Mouse (Mus musculus) ES-Bruce4 (cell line): ENCODE data around the gene Galp. TPM values are rescaled to one million over a fixed set of nuclear protein-coding genes. Genes with fewer than 3 reads are reported as not detected.

Source experiments
- H3K27ac ChIP-seq: 2 replicates; pipeline ENCODE4 v1.5.1; 2012; ENCODE audit warnings: low read length, inconsistent platforms; ENCODE audit not compliant: insufficient read depth
- H3K27me3 ChIP-seq: 2 replicates; pipeline ENCODE4 v1.6.1; 2012; ENCODE audit warnings: mild to moderate bottlenecking, low read length, inconsistent platforms; ENCODE audit not compliant: control insufficient read depth, poor library complexity, insufficient read depth, severe bottlenecking
- H3K36me3 ChIP-seq: 2 replicates; pipeline ENCODE4 v1.6.1; 2012; ENCODE audit warnings: inconsistent platforms, mild to moderate bottlenecking, low read length, moderate library complexity; ENCODE audit not compliant: control insufficient read depth, poor library complexity, insufficient read depth, severe bottlenecking
- H3K4me1 ChIP-seq: one replicate; pipeline ENCODE4 v1.8.1; 2011; ENCODE audit warnings: low read length; ENCODE audit not compliant: control insufficient read depth, insufficient read depth
- H3K4me3 ChIP-seq: 2 replicates; pipeline ENCODE4 v1.5.1; 2011; ENCODE audit warnings: low read depth, mild to moderate bottlenecking, low read length
- H3K9ac ChIP-seq: 2 replicates; pipeline ENCODE4 v1.6.1; 2012; ENCODE audit warnings: low read depth, mild to moderate bottlenecking, inconsistent platforms; ENCODE audit not compliant: poor library complexity, severe bottlenecking
- H3K9me3 ChIP-seq: replicated peaks from 2 replicates; pipeline ENCODE4 v1.6.1; 2012; ENCODE audit warnings: mild to moderate bottlenecking, low read length, inconsistent platforms; ENCODE audit not compliant: control insufficient read depth, poor library complexity, insufficient read depth, severe bottlenecking
- CTCF ChIP-seq: IDR thresholded peaks from one replicate; pipeline ENCODE4 v1.8.1; 2011; ENCODE audit warnings: low read depth, low read length
- EP300 ChIP-seq: IDR thresholded peaks from 2 replicates; pipeline ENCODE4 v1.6.1; 2011; ENCODE audit warnings: low read depth, low read length; ENCODE audit not compliant: insufficient read depth
- POLR2A ChIP-seq: IDR thresholded peaks from one replicate; pipeline ENCODE4 v1.8.1; 2011; ENCODE audit warnings: low read length; ENCODE audit not compliant: insufficient read depth
- polyA plus RNA-seq: library from polyadenylated mRNA; stranded (reverse); fragments of >200 nt; gene quantifications from 2 replicates; pipeline ENCODE4 v1.2.4, GENCODE M21; 2011; ENCODE audit warnings: low read depth; ENCODE audit not compliant: missing spikeins, insufficient read depth, insufficient read length

Gene Galp
- polyA plus RNA-seq, 1 experiment = not detected

DNA sequence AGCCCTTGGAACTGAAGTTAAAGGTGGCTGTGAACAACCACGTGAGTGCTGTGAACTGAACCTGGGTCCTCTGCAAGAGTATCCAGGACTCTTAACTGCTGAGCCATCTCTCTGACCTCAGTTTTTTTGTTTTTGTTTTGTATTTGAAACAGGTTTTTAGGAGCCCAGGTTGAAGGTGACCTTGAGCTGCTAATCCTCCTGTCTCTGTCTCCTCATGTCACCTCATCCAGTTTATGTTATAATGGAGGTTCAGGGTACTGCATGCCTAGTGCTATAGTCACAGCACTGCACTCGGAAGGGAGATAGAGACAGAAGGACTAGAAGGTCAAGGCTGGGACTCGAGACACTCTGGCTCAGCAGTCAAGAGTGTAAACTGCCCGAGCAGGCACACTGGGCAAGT lies 34.7 kb upstream of the Galp start:
- Histone ChIP-seq H3K27me3 (no peaks in the 10 kb centered on the region), H3K36me3 (no peaks in the 10 kb centered on the region), H3K4me1 (no peaks in the 10 kb centered on the region), H3K9ac (no peak overlapping the region), H3K9me3 (no peaks in the 10 kb centered on the region), H3K27ac (no peak overlapping the region), H3K4me3 (no peak overlapping the region)
- TF ChIP-seq CTCF = no peak
- TF ChIP-seq POLR2A = no peak
- TF ChIP-seq EP300 = no peak

DNA sequence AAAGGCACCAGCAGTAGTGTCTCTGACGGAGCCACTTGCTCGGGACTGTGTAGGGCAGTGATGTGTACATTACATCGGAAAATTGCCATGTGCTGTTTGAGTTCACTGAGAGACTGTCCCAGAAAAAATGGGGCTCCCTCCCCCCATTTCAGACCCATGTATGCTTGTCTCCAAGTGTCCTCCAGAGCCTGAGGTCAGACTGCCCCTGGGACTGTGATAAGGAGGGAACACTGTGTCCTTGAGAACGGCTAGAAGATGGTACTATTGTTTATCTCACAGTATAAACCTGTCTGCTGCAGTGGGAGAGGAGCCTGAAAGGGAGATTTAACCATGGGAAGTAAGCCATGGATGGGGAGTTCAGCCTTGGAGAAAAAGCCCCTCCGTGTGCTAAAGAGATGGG lies 32.2 kb upstream of the Galp start:
- H3K9ac ChIP-seq = no peak overlapping the region
- TF ChIP-seq CTCF (no peak), POLR2A (no peak), EP300 (no peak)
- no peaks in the 10 kb centered on the region for H3K4me1 ChIP-seq
- no peaks in the 10 kb centered on the region for H3K36me3 ChIP-seq
- H3K27ac ChIP-seq = no peak overlapping the region
- no peaks in the 10 kb centered on the region for H3K9me3 ChIP-seq
- H3K27me3 ChIP-seq = no peaks in the 10 kb centered on the region
- H3K4me3 ChIP-seq = no peak overlapping the region

DNA sequence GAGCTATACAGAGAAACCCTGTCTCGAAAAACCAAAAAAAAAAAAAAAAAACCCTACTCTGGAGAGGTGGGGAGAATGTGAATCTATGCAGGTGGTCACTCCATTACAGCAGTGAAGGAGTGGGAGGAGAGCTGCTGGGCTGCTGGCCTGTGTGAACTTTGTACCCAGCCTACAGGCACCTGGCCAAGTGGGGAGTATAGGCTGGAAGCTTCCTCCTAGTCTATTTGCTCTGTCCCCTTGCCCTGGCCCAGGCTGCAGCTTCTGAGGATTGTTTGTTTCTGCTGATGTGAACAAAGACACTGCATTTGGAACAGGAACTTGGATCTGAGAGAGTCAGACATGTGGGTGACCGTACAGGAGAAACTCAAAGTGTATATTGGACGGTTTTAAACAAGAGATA lies 27.5 kb upstream of the Galp start:
- TF ChIP-seq POLR2A (no peak), CTCF (no peak)
- no peaks in the 10 kb centered on the region for H3K9me3 ChIP-seq
- H3K4me3 ChIP-seq = no peak overlapping the region
- no peak overlapping the region for H3K9ac ChIP-seq
- H3K27ac ChIP-seq = no peak overlapping the region
- H3K27me3 ChIP-seq = no peaks in the 10 kb centered on the region
- H3K36me3 ChIP-seq = no peaks in the 10 kb centered on the region
- no peaks in the 10 kb centered on the region for H3K4me1 ChIP-seq

DNA sequence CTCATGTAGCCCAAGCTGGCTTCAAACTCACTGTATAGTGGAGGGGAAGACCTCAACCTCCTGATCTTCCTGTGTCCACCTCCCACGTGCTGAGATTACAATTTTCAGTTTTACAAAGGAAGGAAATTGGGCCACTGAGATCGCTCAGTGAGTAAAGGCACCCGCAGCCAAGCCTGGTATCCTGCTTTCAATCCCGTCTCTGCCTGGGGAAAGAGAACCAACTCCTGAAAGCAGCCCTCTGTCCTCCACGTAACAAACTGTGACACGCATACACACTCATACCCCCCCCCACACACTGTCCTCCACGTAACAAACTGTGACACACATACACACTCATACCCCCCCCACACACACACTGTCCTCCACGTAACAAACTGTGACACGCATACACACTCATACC lies 26.5 kb upstream of the Galp start:
- no peaks in the 10 kb centered on the region for H3K9me3 ChIP-seq
- H3K27me3 ChIP-seq = no peaks in the 10 kb centered on the region
- TF ChIP-seq EP300 (no peak), CTCF (no peak), POLR2A (no peak)
- no peak overlapping the region for H3K27ac ChIP-seq
- peak overlapping the region; percentile 13; the same call in 1 of the 2 replicates for H3K9ac ChIP-seq
- H3K4me3 ChIP-seq = no peak overlapping the region
- H3K36me3 ChIP-seq = peaks cover 3% of the 10 kb centered on the region
- H3K4me1 ChIP-seq = no peaks in the 10 kb centered on the region

DNA sequence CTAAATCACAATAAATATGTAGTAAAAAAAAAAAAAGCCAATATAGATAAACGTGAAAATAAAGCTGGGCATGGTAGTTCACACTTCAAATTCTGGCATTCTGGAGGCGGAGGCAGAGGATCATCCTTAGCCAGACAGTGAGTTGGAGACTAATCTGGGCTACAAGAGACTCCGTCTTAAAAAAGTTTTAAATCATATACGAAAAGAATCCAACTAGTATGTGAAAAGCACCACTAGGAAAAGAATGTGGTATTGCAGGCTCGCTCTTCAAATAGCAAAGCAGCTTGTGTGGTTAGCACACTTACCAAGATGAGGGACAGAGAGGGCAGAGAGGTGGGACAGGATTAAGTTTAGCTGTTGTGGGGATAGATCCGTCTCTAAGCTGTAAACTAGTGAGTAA lies 26.0 kb upstream of the Galp start:
- peak overlapping the region; percentile 13 for H3K9ac ChIP-seq
- H3K4me1 ChIP-seq = no peaks in the 10 kb centered on the region

DNA sequence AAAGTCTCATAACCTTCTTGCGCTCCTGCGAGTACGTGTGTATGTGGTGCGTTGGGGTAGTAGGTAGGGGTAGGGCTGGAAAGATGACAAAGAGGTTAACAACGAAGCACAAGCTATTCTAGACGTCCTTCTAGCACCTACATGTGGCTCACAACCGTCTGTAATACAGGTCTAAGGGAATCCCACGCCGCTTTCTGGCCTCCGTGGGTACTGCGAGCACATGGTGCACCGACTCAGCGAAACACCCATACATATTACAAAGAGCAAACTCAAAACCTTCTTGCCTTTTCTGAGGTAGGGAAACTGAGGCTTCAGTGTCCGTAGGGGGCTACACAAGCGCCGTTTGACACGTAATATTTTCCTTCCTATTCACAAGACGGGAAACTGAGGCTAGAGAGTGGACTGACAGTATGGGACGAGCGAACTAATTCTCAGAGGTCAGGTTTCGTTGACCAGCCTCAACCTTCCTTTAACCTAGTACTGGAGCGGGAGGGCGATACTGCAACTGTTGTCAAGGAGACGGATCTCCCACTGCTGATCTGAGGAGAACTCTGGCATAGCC lies 25.4 kb upstream of the Galp start:
- H3K36me3 ChIP-seq = peaks cover 9% of the 10 kb centered on the region
- H3K4me1 ChIP-seq = no peaks in the 10 kb centered on the region
- H3K4me3 ChIP-seq = peak overlapping the region; percentile 97
- TF ChIP-seq POLR2A = no peak
- TF ChIP-seq CTCF = peak; percentile 8
- no peak for TF ChIP-seq EP300
- peak overlapping the region; percentile 72 for H3K27ac ChIP-seq
- no peaks in the 10 kb centered on the region for H3K9me3 ChIP-seq
- H3K27me3 ChIP-seq = no peaks in the 10 kb centered on the region
- peak overlapping the region; percentile 13 for H3K9ac ChIP-seq

More for the DNA sequence above, 26.0 kb upstream of the Galp start:
- Histone ChIP-seq H3K27ac (peak overlapping the region; percentile 72), H3K4me3 (no peak overlapping the region), H3K36me3 (peaks cover 7% of the 10 kb centered on the region), H3K27me3 (no peaks in the 10 kb centered on the region), H3K9me3 (no peaks in the 10 kb centered on the region)
- TF ChIP-seq EP300 (no peak), POLR2A (no peak), CTCF (no peak)
